Mouse (Mus musculus): Measurements from ENCODE around the gene Pomgnt1.

The Pomgnt1 gene

GRCm38 (mm10) chr4:116137421-116137996, 13.9 kb downstream of the Pomgnt1 start:
- in situ Hi-C loops (cut with MboI, MseI) = no loop called here

- in situ Hi-C loops (cut with MboI, MseI) = no loop called here
These were observed 17.3 kb downstream of the Pomgnt1 start for GRCm38 (mm10) chr4:116140801-116141574.

GRCm38 (mm10) chr4:116141736-116142135, 18.1 kb downstream of the Pomgnt1 start:
- in situ Hi-C loops (cut with MboI, MseI) = no loop called here

- in situ Hi-C loops (cut with MboI, MseI) = no loop called here
These were observed 18.6 kb downstream of the Pomgnt1 start for GRCm38 (mm10) chr4:116142269-116142668.

GRCm38 (mm10) chr4:116143317-116143811, 19.7 kb downstream of the Pomgnt1 start:
- in situ Hi-C loops (cut with MboI, MseI) = no loop called here

GRCm38 (mm10) chr4:116143891-116144717, 20.5 kb downstream of the Pomgnt1 start:
- in situ Hi-C loops (cut with MboI, MseI) = no loop called here

GRCm38 (mm10) chr4:116149812-116150155, 26.1 kb downstream of the Pomgnt1 start:
- in situ Hi-C loops (cut with MboI, MseI) = no loop called here

GRCm38 (mm10) chr4:116150156-116150861, 26.7 kb downstream of the Pomgnt1 start:
- in situ Hi-C loops (cut with MboI, MseI) = no loop called here

GRCm38 (mm10) chr4:116150862-116151221, 27.2 kb downstream of the Pomgnt1 start:
- in situ Hi-C loops (cut with MboI, MseI) = no loop called here

- in situ Hi-C loops (cut with MboI, MseI) = no loop called here
These were observed 27.6 kb downstream of the Pomgnt1 start, which contains the start of gene Lurap1 for GRCm38 (mm10) chr4:116151238-116151637. Gene Lurap1, minus strand, starts transcription at chr4:116151338.

- in situ Hi-C loops (cut with MboI, MseI) = no loop called here
These were observed 29.1 kb downstream of the Pomgnt1 start for GRCm38 (mm10) chr4:116152702-116153101.

GRCm38 (mm10) chr4:116157882-116158281, 34.2 kb downstream of the Pomgnt1 start:
- in situ Hi-C loops (cut with MboI, MseI) = no loop called here

- in situ Hi-C loops (cut with MboI, MseI) = no loop called here
These were observed 36.3 kb downstream of the Pomgnt1 start for GRCm38 (mm10) chr4:116159912-116160311.

GRCm38 (mm10) chr4:116160769-116161168, 37.1 kb downstream of the Pomgnt1 start:
- in situ Hi-C loops (cut with MboI, MseI) = no loop called here

GRCm38 (mm10) chr4:116162142-116162541, 38.5 kb downstream of the Pomgnt1 start:
- in situ Hi-C loops (cut with MboI, MseI) = no loop called here

GRCm38 (mm10) chr4:116164759-116165554, 41.3 kb downstream of the Pomgnt1 start:
- in situ Hi-C loops (cut with MboI, MseI) = no loop called here

- in situ Hi-C loops (cut with MboI, MseI) = no loop called here
These were observed 42.2 kb downstream of the Pomgnt1 start for GRCm38 (mm10) chr4:116165708-116166407.

GRCm38 (mm10) chr4:116167404-116167803, 43.8 kb downstream of the Pomgnt1 start, which contains the start of gene Tspan1:
Gene Tspan1, minus strand, starts transcription at chr4:116167601.
- in situ Hi-C loops (cut with MboI, MseI) = no loop called here

- in situ Hi-C loops (cut with MboI, MseI) = no loop called here
These were observed 45.1 kb downstream of the Pomgnt1 start for GRCm38 (mm10) chr4:116168617-116169352.

- in situ Hi-C loops (cut with MboI, MseI) = no loop called here
These were observed 45.7 kb downstream of the Pomgnt1 start for GRCm38 (mm10) chr4:116169353-116169672.
